Mouse (Mus musculus): Measurements from ENCODE around the gene Erc2.

Gene Erc2

DNA sequence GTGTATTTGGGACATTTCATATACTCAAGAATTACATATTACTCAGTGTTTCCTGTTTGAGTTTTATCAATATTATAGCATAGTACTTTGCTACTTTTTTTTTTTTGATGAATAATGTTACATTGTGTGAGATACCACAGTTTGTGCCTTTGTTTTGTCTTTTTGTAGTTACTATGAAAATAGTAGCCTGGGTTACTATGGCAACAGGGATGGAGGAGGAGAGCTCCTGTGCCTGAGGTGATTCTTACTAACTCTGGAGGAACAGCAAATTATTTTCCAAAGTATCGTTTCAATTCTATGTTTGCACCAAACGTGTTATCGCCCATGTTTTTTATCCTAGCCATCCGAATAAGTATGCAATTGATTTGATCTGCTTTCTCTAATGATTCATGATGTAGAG, 438.7 kb downstream of the Erc2 start:
- no peak for DNase-seq (ENCODE audit: low read depth, low spot score)

DNA sequence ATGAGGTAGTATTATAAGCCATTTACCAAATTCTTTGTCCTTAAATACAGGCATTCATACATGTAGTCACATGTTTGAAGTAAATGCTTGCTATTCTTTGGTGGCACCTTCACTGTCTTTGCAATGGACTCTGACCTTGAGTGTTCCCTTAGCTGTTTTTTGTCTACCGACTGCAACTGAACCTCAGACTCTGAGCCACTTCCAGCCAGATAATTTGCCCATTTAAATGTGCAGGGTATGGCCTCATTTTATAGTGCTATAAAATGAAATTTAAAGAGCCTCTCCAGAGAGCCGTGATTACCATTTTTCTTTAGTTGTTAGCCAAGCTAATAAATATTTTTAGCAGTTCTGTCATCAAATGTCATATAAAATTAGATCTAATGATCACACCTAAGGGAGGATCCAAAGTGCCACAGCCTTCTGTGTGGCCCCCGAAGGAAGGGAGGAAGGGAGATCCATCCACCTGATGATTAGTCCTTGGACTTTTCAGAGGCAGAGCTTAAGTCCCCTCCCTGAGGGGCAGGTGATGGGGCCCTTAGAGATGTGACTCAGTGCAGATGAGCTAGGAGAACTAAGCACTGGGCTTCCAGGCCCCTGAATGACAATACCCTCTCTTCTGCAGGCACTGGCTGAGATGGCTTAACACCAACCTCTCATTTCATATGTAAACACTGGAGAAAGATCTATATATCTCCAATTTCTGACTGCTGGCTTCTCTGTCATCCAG, 439.6 kb downstream of the Erc2 start:
- DNase-seq (ENCODE audit: low read depth, low spot score): no peak

DNA sequence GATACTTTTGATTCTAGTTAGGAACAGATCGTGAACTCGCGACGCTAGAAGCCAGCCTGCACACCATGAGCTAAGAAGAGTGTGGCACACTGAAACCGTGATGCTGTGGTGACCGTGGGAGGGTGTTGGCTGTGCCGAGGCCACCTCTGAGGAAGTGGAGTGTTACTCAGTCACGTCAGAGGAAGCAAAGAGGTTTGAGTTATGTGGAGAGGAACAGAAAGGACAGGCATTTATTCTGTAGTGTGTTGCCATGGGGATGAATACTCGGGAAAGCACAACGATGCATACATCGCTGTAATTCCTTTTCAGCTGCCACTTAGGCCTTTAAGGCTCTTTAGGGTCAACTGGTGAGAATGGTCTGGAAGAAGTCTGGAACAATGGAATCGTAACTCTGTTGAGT, 445.8 kb downstream of the Erc2 start:
- DNase-seq (ENCODE audit: low read depth, low spot score): no peak

DNA sequence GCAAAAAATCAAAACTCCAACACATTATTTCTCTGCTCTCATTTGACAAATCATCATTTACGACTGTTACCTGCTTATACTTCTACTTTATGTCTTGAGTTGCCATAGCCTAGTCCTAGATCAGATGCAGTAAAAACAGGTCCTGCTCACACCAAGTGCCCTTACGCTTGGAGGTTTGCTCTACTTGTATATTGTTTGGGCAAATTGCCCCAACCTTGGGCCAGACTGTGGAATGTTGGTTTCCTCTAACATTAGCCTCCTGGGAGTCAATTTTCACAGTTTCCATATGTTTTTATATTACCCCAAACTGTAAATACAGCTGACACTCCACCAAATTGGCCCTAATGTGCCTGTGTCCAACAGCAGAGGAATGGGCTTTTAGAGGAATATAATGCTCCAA, 447.6 kb downstream of the Erc2 start:
- DNase-seq (ENCODE audit: low read depth, low spot score): no peak

DNA sequence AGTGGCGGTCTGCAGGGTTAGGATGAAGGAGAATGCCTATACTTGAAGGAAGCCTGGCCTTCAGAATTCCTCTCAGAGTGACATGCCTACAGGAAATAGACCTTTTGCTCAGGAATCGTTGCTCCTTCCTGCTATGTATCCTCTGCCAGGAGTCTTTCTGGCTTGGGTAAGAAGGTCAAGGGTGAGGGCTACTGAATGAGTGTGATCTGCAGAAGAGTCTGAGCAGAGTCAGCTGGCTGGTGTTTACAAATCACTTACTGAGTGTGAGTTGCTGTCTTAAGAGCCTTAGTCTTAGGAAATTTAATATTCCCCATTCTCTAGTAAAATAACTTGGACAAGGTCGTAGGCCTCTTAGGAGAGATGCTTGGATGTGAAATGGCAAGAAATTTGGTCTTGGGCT, 450.3 kb downstream of the Erc2 start:
- no peak for DNase-seq (ENCODE audit: low read depth, low spot score)

DNA sequence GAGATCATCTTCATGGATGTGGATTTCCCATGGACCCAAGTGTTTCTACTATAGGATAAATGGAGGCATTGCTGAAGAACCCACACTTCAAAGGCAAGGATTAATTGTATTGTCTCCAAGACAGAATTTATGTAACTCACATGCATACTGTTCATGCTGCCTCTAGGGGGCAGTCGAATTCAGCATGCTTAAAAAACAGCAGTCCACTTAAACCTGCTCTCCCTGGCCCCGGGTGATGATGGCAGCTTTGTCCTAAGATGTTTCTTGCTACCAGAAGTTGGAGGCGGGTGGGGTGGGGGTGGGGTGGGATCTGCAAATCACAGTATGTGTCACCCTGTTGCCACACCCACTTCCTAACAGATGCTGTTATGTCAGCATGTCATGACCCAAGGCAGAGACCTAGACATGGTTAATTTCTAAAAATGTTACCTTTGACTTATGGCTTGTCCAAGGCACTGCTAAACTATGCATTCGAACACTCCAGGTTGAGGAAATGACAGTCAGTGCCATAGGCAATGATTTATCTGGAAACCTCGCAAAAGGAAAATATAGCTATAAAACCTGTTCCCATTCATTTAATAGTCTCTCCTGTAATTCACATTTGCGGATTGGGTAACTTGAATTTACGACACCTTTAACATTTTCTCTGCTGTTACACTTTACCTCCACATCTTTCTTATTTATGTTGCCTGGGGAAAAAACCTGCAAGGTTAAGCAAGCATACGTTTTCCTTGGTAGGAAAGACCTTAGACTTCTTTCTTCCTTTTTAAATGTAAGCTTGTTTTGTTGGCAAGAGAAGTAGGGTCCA, 467.6 kb downstream of the Erc2 start:
- no peak for DNase-seq (ENCODE audit: low read depth, low spot score)

DNA sequence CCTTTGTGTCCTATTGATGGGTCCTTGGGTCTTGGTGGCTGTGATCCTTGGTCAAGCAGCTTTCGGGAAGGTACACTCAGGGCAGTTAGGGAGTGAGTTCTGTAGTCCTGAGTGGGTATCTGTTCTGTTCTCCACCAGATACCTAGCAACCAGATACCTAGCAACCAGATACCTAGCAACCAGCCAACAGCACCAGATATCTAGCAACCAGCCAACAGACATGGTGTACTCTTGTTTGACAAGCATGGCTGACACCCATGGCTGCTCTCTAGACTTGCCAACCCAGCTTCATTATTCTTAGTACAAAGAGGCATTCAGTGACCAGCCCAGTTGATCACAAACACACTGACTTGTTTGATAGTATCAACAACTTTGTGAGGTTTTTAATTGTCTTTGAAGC, 469.1 kb downstream of the Erc2 start:
- no peak for DNase-seq (ENCODE audit: low read depth, low spot score)

DNA sequence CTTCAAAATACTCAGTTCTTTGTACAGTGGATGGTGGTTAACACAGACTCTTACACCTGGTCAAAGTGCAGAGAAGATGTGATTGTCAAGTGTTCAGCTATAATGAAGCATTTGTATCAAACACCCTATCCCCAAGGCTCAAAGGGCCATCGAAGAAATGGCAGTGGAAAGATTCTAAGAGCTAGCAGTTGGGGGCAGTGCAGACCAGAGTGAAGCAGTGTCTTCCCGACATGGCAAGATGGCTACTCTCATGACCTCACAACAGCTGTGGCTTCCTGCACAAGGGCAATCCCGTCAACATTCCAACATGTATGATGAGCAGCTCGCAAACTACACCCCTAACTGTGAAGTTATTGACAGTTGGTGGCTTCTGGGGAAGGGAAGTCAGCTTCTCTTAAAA, 471.0 kb downstream of the Erc2 start:
- DNase-seq (ENCODE audit: low read depth, low spot score): no peak

DNA sequence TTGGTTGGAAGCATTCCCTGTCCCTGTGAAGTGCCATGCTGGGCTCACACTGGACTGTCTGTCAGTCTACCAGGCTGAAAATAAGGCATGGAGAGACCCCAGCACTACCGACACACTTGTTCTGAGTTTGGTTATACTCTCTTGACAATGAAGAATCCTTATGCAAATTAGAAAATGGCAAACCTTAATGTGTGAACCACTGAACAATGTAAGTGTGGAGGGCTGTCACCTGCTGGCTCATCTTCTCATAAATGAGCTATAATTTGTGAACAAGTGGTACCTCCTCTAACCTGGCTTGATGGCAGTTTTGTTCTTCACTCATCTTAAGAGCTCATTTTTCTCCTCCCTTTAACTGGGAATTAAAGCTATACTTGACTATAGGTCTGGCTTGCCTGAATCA, 471.7 kb downstream of the Erc2 start:
- DNase-seq (ENCODE audit: low read depth, low spot score): no peak

DNA sequence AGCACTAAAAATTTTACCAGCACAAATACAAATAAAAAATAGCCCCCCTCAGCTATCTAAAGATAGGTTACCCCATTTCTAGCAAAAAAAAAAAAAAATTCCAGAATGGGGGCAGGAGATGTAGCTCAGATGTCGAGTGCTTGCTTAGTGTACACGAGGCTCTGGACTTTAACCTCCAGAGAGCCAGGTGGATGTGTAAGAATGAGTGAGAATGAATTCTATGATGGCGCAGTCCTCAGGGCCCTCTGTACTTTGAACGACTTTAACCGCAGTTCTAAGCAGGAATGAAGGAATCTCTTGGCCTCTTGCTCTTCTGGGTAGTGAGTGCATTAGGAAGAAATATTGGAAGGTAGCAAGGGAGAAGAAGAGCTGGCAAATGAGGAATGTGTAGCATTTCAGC, 476.9 kb downstream of the Erc2 start:
- DNase-seq (ENCODE audit: low read depth, low spot score): no peak

DNA sequence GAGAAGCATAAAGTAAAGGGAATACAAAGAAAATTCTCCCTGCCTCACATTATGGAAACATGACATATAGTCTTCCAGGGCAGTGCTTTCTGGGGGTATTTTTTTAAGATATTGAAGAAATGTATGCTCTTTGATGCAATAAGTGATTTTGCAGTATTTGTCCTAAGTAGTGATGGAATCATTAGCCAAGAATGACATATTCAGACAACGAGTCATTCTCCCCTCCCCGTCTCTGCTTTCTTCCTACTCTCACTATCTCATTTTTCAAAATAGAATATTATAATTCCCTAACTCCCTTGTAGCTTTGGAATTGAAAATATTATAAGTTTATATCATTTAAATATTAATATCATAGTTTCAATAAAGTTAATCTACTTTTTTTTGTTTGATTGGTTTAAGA, 490.9 kb downstream of the Erc2 start:
- DNase-seq (ENCODE audit: low read depth, low spot score): no peak

DNA sequence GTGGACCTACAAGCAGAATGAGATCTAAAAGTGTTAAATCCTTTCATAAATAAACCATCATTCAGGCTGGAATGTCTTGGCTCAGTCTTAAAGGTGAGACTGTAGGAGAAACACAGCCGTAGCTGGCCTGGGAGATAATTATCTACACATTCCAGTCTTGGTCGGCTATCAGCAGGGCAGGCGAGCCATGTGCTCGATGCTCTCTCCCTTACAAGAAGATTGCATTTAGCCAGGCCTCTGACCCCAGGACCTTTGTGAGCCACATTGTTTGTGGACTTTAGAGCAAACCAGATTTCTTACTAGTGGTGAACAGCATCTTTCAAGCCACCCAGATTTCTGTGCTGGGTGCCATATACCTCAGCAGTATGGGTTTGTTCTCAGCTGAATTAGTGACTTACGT, 498.6 kb downstream of the Erc2 start:
- DNase-seq (ENCODE audit: low read depth, low spot score): no peak

DNA sequence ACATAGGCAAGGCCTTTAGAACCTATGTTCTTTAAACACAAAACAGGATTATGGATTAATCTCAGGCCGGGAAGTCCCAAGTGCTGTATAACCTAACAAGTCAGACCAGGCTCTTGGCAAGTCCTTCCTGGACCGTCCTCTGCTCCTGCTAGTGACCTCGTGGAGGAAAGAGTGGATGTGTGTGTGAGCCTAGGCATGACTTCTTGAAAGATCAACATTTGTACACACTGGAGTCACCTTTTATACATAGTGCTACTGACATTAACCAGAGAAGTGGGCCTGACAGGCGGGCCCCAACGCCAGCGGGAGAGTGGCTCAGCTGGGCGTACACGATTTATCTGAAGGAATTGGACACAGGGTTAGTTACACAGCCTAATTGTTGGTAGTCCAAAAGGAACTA, 504.6 kb downstream of the Erc2 start:
- no peak for DNase-seq (ENCODE audit: low read depth, low spot score)

DNA sequence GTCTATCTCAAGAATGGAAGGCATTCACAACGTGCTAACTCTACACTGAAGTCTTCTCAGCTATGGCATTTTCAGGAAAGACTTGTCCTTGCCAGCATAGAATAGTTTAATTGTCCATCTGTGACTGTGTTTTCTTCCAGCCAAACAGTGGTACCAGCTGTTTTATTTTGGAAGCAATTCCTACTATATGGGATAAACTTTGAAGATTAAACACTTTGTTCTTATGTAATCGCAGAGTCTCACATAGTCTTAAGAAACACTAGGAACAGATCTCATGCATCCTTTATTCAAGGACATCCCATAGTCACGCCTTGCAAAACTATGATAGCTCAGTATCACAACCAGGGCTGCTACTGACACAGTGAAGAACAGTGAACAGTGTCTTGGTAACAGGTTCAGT, 506.8 kb downstream of the Erc2 start:
- DNase-seq (ENCODE audit: low read depth, low spot score): no peak

DNA sequence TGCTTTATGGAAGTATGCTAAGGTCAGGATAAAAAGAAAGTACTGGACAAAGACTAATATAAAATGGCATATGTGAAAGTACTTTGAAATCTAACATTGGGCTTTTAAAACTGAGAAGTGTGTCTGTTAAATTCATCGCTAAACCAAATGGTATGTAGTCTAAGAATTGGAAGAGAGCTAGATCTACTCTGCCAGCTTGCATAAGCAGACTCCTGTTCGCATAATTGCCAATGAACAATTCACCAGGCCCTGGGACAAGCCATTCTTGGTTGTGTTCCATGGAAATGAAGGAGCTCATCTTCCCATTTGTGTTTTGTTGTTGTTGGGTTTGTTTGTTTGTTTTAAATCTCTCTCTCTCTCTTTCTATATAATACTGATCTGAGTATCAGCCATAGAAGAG, 521.8 kb downstream of the Erc2 start:
- DNase-seq (ENCODE audit: low read depth, low spot score): no peak

DNA sequence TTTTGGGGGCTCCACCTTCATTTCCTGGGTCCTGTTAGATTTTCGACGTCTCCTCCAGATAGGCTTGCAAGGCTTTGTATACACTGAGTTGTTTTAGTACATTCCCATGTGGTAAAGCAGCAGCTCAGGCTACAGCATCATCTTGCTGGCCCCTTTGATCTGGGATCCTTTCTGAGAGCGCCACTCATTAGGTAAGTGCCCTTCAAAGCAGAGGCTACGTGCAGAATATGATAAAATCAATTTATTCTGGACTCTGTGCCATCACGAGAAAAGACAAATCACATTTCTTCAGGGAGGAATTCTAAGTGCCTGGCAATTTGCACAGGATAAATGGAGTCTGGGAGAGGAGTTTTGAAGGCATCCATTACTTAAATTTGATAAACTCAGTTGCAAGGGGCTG, 525.0 kb downstream of the Erc2 start:
- DNase-seq (ENCODE audit: low read depth, low spot score): no peak

DNA sequence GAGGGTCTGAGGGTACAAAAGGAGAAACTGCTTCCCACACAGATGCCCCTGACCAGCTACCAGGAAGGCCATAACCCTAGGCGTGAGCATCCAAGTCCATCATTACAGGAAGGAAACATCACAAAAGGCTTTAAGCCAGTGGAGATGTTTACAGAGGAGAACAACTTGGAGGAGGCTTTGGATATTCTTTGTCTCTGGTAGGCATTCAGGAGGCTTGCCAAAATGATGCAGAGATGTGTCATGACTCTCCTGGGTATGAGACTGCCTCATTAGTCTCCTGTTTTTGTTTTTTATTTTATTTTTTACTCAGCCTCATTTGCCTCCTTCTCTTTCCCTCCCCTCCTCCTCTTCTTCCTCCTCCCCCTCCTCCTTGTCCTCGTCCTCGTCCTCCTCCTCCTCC, 528.7 kb downstream of the Erc2 start:
- DNase-seq (ENCODE audit: low read depth, low spot score): no peak

DNA sequence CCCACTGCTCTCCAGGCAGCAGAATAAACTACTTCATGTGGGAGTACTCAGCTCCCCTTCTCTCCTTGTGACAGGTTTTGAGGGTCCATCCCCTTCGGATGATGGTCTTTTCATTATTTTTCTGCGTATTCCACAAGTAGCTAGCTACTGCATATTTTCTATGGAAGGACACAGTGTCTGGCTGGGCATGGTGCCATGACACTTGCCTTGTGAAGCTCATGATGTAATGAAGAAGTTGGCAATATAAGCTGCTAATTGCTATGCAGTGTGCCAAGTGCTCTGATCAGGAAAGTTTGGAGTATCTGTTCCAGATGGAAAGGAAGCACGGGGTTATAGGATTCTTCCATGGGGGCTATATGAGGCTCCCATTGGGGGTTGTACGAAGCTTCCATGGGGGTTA, 533.5 kb downstream of the Erc2 start:
- DNase-seq (ENCODE audit: low read depth, low spot score): no peak

DNA sequence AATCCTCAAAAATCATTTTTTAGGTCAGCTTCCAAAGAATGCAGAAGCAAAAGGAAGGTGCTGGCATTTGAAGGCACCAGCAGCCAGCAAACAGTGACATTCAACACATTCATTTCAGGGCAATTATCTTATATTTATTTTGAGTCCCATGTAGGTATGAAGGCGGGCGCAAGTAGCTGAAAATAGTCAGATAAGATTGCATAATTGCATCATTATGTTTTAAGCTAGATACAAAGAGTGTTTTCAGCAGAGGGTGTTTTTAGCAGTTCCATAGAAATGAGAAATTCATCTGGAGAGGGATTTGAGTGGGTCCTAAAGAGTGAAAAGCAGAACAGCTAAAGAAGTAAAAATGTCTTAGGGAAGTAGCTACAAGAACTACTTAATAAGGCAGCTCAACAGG, 538.6 kb downstream of the Erc2 start:
- no peak for DNase-seq (ENCODE audit: low read depth, low spot score)

DNA sequence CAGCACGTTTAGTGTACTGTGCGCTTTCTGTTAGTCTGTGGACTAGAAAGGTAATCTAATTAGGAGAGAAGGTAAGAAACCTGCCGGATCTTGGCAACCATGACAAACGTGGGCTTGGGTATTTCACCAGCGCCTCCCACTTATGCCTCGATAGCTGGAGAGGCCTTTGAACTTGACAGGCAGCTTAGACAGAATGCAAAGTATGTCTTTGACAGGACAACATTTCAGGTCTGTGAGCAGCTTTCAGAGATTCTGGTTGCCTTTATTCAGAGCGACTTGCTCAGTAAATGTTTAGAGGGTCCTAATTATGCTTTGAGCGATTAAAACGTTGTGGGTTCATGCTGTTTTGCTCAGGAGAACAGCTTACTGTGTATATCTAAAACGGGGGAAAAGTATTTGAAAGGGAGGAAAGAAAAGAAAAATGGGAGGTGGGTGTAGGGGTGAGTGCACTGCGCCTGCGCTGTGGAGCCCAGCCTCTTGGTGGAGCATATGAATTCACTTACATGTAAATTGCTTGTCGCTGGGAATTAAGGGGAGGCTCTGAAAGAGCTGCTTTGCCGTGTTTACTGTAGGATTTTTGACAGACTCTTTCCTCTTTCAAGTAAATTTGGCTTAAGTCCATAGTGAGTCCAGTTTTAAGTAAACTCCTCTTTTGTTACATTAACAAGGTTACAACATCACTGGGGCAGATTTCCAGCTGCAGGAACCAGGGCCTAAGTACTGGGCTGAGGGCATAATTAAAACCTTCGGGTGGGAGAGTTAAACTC, 542.6 kb downstream of the Erc2 start:
- DNase-seq (ENCODE audit: low read depth, low spot score): no peak

DNA sequence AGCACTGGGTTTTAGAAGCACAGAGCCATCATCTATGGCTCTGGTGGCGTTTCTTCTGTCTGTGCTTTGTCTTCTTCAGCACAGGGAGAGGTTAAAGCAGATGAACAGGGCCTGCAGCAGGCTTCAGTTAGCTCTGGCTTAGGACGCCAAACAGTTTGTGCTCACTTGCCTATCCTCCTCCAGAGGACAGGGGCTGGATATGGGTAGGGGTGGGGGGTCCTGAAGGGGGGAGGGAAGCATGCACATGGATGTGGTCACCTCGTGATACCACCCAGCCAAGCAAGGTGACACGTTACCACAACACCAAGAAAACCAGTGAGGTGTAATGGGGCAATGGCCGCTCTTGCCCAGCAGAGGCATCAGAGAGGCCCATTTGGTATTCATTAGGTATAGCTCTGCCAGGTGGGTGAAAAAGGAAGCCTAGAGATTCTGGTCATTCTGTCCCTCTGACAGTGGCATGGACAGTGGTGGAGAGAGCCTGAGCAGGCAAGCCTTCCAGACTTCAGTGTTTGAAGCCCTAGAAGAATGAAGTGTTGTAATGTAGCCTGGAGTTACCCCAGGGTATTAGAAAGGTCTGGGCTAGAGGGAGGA, 543.5 kb downstream of the Erc2 start:
- DNase-seq (ENCODE audit: low read depth, low spot score): no peak

DNA sequence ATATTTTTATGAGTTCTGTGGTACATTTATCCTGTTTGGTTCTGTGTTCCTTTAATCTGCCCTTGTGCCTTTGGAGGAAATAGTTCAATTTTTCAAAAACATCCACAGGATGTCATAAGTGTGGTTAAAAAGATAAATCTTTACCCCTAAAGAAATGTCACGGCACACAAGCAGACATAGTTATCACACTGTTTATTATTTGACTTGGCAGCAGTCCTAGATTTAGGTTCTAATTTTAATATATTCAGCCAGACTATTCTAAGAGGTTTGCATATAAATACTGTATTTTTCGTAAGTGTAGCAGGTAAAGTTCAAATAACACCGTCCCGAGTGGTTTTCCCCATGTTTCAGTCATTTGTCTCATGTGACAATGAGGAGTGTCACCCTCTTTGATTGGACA, 548.5 kb downstream of the Erc2 start:
- DNase-seq (ENCODE audit: low read depth, low spot score): no peak
